Mouse (Mus musculus) telencephalon, adult 2 months (tissue): ENCODE data around the gene Map2k4.

ENCODE experiments used
- DNase-seq: peaks from one replicate; pipeline ENCODE4 v3.0.0-alpha.2; 2011; ENCODE audit warnings: low read depth, low spot score

Gene Map2k4

DNA sequence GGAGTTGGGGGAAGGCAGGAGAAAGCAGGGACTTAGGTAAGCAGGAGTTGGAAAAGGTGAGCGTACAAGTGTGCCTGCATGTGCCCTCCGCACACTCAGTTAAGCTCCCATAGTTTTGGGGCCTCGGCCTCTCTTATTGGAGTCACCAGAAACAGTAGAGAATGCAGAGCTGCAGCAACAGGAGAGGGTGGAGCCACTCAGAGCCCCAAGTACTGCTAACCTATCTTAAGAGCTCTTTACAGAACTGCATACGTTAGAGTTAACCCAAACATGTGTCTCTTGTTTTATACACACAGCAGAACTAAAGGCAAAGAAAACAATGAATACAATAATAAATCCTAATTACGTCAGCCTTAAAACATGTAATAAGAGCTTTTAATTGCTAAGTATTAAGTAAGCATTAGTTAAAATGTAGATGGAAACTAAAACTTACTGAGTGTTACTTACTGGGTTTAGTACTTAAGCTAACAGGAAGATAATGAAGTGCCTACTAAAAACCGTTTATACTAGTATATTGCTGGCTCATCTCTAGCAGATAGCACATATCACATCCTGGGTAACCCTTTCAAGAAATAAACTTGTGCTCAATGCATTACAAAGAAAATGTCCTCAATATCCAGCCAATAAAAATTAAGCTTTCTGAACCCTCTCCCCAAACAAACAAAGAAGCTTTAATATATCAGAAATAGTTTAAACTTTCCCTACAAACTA is 14.0 kb downstream of the Map2k4 start:
- DNase-seq, result no peak

DNA sequence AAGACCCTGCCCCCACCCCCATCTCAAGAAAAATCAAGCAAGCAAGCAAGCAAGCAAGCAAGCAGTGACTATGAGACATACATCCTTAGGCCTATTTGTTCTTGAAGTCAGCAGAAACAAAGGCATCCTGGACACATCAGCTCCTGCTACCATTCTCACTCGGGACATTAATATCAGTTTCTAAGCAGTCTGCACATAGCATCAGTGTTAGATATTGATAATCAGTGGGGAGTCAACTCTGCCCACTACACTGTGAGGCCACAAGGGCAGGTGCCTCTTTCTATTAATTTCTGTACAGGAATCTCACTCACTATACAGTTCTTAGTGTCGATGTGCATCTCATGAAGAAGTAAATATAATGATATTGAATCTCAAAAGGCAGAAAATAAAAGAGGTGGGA is 14.6 kb downstream of the Map2k4 start:
- no peak for DNase-seq

DNA sequence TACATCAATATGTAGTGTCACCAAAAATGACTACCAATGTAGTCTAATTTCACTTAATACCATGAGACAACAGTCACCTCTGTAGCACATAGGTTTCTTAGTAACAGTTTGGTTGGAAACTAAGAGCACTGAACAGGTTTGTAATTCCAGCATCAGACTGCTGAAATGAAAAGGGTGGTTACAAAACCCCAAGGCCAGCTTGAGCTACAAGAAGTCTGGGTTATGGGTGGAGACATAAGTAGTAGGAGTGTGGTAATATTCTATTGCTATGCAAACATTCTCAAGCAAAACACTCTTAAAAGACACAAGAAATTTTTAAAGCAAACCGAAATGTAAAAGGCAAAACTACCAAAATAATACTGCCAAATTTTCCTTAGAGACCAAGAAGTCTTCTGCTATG is 16.6 kb downstream of the Map2k4 start:
- DNase-seq, result no peak

DNA sequence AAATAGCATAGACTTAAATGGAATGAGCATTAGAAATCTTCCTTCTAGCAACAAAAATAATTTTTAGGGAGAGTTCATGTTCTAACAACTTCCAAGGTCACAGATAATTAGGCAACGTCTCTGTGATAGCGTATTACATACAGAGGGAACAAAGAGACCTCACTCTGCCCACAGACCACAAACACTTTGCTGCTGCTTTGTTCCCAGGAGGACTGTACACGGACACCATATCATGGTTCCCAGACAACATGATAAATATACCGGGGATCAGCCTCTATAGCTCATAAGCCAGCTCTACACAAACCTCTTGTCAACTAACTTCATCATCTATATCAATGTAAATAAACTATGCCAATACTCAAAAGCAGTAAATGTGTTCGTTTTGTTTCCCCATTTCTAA is 18.1 kb downstream of the Map2k4 start:
- DNase-seq, result no peak

DNA sequence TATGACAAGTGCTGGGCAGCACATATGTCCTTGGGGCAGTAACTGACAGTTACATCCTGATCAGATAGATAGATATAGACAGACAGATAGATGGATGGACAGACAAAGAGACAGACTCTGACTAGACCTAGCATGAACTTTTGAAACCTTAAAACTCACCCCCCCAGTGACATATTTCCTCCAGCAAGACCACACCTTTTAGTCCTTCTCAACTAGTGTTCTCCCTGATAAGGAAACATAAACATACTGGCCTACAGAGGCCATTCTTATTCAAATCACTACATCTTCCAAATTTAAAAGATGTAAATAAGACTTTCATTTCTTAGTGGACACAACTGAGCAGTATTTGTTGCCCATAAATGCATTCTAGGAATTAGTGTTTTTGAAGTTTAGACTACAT is 19.7 kb downstream of the Map2k4 start:
- DNase-seq, result no peak

DNA sequence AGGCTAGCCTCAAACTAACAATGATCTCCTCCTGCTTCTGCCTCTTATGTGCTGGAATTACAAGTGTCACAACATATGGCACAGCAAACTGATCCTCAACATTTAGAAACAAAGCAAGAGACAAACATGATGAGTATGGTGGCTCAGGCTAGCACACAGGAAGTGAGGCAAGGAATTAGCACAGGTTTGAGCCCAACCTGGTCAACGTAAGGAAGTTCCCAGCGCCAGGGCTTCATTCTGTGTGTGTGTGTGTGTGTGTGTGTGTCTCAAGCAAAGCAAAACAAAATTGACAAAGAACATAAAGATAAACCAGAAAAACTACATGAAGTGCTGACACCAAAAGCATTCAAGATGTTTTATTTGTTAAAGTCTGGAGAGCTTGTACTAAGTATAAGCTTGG is 27.2 kb downstream of the Map2k4 start:
- DNase-seq, result no peak

DNA sequence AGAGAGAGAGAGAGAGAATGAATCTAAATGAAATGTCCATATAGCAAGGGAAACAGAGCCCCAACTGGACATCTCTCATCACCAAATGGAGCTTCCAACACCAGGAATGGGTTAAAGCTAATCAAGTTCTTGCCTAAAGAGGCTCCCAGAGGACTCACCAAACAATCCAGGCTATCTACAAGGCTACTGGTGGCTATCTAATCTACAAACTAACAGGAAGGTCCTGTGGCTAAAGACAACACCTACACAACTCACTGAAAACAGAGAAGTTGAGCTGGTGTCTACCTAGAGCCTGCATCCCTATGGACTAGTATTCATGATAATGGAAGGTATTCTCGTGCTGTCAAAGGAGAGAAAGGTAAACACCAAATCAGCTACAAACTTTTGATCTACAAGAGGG is 28.7 kb downstream of the Map2k4 start:
- no peak for DNase-seq

DNA sequence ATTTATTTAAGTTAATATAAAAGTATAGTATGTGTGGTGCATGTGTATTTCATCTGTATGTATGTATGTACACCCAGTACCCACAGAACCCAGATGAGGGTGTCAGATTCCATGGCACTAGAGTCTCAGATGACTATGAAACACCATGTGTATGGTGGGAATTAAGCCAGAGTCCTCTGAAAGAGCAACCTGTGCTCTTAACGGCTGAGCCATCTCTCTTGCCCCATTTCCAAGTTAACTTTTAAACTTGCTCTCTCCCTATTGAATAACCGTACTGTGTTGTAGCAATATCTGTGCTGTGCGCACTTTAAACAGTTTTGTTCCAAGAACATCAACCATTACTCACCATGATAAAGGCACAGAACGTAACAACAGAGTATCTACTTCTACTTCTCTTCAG is 33.9 kb downstream of the Map2k4 start:
- no peak for DNase-seq

DNA sequence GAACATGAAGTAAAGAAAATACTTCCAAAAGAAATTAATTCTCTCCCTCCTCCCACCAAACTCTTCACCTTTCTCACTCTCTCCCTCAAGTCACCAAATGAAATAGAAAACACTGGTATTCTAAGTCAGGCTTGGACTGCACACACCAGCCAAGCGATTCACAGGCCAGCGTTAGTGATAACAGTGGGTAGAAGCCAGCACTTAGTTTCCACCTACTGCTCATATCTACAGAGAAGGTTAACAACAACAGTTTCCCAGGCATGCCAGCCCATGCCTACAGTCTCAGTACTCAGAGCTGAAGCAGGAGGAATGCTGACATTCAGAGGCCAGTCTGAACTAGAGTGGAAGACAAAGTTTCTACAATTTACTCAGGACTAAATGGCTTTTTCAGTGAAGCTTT is 34.5 kb downstream of the Map2k4 start:
- no peak for DNase-seq

DNA sequence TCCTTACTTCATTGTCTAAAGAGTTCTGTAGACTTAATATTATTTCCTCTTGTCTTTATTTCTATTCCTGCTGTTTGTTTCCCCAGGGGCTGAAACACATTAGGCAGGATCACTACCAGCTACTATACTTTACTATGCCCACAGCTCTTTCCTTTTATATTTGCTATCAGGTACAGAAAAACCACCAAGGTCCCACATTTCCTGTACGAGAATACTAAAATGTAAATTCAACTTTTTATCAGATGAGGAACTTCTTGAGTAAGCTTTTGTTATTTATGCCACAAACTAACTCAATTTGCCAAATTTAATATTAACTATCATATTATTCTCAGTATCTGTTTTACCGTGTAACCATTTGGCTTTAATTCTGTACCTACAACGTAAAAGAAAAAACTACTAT is 37.6 kb downstream of the Map2k4 start:
- no peak for DNase-seq

DNA sequence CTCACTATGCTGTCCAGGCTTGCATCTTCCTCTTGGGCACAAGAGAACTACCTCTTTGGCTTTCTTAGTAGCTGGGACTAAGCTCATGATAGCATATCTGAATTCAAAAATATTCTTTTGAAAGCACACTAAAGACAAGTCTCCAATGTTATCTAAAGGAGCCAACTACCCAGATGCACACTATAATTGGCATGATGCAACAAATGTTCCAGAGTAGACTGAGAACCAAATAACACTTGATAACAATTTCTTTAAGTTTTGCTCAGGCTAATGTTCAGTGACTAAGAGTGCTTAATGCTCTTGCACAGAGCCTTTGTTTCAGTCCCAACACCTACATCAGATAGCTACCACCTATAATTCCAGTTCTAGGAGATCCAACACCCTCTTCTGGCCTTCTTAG is 40.7 kb downstream of the Map2k4 start:
- no peak for DNase-seq

DNA sequence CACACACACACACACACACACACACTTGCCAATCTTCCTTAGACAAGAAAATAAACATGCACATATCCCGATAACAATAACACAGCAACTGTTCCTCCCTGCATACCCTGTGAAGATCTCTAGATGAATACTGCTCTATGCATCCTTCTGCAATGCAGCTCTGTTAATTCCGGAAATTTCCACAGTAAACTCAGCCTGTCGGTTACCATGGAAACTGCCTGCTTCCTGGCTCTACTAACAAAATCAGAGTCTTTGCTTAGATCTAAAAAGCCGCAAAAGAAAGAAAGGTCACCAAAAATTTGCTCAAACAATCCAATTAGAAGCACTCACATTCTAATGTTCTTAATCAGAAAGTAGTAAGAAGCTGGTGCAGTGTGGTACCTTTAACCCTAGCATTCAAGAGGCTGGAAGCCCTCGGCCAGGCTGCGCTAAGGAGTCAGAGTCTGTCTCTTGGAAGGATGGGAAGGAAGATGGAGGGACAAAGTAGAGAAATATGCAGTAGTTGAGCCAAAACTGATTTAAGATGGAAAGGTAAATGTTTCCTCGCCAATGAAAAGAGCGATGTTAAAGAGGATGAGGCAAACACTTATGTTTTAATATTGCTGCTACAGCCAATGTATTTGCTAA is 42.3 kb downstream of the Map2k4 start:
- DNase-seq, result peak; percentile 84

DNA sequence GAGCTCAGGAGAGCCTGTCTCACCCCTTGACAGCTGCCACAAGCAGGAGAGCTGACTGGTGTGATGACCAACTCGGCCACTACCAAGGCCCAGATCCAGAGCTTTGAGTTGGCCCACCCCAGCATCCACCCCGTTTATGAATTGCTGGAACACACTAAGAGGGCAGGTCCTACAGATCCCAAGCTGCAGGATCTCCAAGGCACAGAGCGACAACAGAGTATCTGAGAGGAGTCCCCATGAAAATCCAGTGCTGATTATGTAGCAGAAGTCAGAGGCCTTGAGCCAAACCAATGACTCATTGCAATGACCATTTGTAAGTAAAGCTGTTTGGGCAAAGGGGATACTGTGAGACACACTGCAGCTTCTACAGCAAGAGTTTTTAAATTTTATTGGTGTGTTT is 44.2 kb downstream of the Map2k4 start:
- no peak for DNase-seq

DNA sequence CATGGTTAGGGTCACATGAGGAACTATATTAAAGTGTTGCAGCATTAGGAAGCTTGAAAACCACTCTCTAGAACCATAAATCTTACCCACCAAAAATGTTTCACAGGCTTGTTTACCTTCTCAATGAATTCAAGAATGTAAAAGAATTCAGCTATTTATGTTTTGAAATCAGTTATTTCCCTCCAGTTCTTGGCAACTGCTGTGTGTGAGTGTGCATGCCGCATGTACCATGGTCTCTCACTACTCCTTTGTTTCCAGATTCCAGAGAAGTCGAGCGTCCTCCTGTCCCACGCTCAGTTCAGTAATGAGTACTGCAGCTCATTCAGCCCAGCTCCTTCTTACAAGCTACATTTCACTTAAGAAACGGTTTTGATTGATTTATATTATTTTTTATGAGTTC is 47.3 kb downstream of the Map2k4 start:
- DNase-seq, result no peak

DNA sequence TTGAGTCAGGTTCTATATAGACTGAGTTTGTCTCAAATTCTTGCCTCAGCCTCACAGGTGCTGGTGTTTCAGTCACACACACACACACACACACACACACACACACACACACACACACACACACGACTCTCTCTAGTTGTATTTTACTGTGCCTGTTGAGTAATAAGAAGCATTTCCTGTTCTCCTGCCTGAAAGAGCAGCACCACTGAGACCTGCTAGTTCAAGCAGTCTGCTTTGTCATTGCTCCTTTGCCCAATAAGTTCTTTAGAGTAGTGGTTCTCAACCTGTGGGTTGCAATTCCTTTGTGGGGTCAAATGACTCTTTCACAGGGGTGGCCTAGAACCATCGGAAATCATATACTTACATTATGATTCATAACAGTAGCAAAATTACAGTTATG is 47.7 kb downstream of the Map2k4 start:
- DNase-seq, result no peak

DNA sequence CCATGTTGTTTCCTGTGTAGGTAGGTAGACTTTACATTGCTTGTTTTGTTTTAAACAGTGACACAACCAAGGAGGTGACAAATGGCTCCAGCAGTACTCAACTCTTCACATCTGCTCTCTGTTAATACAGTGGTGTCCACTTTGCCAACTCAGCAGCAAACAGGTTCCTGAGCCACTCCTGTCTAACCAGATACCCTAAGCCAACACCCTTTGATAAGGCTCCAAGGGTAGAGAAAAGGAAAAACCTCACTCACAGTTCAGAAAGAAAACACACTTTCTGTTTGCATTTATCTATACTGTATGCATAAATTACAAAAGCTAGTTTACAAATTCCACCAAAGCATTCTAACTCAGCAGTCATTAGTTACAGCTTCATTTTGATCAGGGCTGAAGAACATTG is 48.2 kb downstream of the Map2k4 start:
- no peak for DNase-seq

DNA sequence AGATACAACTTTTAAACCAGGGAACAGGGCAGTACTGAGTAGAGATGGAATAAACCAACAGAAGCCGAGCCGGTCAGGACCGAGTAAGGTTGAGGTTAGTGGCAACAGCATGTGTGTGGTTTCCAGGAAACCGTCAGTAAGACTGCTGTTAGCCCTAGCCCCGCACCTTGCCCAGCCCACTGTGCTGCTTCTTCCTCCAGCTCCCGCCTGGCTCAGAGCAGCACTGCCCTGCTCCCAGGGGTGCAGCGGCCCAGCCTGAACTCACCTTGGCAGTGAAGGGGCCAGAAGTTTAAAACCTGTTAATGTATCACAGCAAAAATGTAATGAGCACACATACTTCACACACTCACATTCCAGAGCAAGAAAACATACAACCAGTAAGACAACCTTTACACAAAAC is 53.4 kb downstream of the Map2k4 start:
- DNase-seq, result no peak

DNA sequence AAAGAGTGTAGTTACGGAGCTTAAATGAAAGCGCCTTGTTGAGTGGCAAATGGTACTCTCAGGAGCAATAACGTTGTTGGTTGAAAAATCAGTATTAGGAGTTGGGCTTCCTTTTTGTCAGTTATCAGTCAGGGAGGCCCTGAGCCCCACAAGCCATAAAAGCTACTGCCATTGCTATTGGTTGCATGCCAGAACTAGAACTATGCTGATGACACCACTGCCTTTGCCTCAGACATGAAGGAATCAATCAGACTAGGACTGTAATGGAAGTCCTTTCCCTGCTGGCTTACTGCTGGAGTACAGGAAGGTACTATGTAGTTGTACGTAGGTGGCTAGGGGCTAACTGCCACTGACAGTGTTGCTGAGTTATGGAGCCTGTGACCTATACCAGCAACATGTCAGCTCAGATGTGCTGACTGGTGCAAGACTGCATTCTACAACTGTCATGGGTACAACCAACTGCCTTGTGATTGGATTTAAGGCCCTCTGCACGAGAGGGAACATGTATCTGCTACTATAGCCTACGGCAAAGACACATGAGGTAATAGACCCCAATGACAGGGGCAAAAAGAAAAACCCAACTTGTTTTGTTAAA is 58.4 kb downstream of the Map2k4 start:
- DNase-seq, result no peak

DNA sequence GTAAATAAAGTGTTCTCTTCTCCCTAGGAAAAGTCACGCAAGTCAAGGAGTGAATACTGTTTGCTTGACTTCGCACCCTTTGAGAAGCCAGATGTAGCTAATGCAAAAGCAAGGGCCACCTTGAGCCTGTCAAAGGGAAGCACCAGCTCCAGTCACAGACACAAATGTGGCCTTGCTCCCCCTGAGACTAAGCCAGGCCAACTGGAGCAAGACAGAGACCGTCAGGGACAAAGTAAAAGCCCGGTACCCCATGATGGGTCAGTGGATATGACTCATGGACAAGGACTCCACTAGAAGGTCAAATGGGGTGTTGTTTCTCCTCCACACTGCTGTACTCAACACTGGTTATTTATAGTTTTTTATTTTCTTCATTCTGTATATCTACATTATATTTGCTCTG is 59.2 kb downstream of the Map2k4 start:
- no peak for DNase-seq

DNA sequence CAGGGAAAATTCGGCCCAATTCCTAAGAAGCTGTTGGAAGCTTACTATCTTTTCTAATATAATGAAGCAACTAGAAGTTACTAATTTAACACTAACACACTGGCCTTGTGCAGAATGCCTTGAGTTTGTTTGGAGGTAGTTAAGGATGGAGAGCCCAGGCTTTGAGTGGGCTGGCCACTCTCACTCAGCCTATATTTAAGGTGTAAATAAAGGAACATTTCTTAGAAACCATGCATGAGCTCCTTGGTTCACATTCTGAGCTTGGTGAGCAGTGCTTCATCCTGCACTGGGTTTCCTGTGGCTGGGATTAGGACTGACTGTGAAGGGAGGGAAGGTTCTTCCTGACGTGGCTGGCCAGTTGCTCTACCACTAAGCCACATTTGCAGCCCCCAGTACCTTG is 64.4 kb downstream of the Map2k4 start:
- no peak for DNase-seq

DNA sequence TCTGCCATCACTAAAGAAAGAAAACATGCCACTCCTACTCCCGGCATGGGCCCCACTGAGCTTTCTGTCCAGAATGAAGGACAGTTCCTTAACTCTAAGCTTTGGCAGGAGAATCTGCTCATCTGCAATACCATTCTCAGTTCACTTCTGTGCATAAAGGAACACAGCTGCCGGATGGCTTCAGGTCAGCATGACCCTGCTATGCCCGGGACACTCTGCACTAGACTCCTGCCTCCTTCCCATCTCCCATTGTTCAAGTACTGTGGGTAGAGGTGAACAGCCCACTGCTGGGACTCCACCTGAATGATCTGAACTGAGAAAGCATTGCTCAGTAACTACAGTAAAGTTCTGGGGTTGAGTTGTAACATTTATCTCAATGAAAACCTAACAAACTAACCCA is 66.5 kb downstream of the Map2k4 start:
- no peak for DNase-seq

DNA sequence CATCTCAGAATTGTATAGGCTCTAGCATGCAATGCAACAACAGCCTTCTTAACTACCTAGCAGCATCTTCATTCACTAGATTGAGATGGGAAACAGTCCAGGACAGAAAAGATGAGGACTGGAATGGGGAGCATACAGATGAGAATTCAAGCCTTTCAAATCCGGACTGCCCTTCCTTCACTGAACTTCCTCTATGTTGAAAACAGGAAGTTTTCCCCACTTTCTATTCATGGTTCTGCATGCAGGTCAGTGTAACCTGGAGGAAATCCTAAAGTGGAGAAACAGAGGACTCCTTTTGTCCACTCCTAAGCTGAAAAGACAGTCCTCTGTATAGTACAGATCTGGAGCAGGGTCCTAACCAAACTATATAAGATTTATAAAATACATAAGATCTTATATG is 68.1 kb downstream of the Map2k4 start:
- DNase-seq, result no peak

DNA sequence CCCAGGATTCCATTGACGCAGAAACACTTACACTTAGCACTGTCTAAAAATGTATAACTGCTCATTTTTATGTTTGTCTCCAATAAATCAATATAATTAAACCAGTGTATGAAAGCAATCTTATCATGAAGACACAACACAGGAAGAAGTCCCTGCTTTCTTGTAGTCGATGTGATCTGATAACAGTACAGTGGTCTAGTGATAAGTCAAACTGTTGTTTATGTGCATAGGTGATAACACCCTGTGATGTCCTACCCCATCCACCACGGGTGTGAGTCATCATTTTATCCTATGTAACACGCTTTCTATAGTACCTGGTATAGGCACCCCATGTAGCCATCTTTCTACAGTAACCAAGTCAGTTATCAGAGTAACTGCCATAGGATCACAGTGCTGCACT is 74.3 kb downstream of the Map2k4 start:
- DNase-seq, result no peak
